Mouse (Mus musculus) midbrain, embryonic 10.5 days (tissue): ENCODE measurements around the gene Ahr. TPM values are rescaled to one million over a fixed set of nuclear protein-coding genes. Genes with fewer than 3 reads are reported as not detected.
A peak's percentile ranks its signal among the peaks of the same experiment; 100 is the strongest.

ENCODE experiments used
- DNase-seq: peaks from one replicate; pipeline ENCODE4 v3.0.0-alpha.2; 2017; ENCODE audit warnings: low spot score
- H3K27ac ChIP-seq: fragments of 300-500 bp; sonication (generic); replicated peaks from 2 replicates; pipeline ENCODE4 v1.5.1; 2016; ENCODE audit warnings: mild to moderate bottlenecking
- H3K27me3 ChIP-seq: fragments of 300-500 bp; sonication (generic); 2 replicates; pipeline ENCODE4 v1.6.1; 2016; ENCODE audit warnings: low read depth, mild to moderate bottlenecking; ENCODE audit not compliant: poor library complexity, severe bottlenecking
- H3K36me3 ChIP-seq: fragments of 300-500 bp; sonication (generic); 2 replicates; pipeline ENCODE4 v1.6.1; 2016; ENCODE audit warnings: mild to moderate bottlenecking, moderate library complexity
- H3K4me1 ChIP-seq: fragments of 300-500 bp; sonication (generic); 2 replicates; pipeline ENCODE4 v1.6.1; 2016
- H3K4me3 ChIP-seq: fragments of 300-500 bp; sonication (generic); 2 replicates; pipeline ENCODE4 v1.5.1; 2016; ENCODE audit warnings: mild to moderate bottlenecking, moderate library complexity
- H3K9me3 ChIP-seq: fragments of 300-500 bp; sonication (generic); replicated peaks from 2 replicates; pipeline ENCODE4 v1.6.1; 2016; ENCODE audit warnings: mild to moderate bottlenecking
- WGBS: fragments of 180-500 bp; shearing (Covaris S2); methylation state at CpG from one replicate; pipeline ENCODE4 v1.1.7; 2016; 5-methylcytosine and 5-hydroxymethylcytosine counted together
- polyA plus RNA-seq: library from polyadenylated mRNA; unstranded; fragments of >200 nt; fragmentation: Nextera tagmentation; extraction: Ambion mirVana; gene quantifications from 2 replicates; pipeline ENCODE4 v1.2.1, GENCODE M21; 2016

Ahr gene
- 1.4 and 1.6 TPM in 2 replicates for polyA plus RNA-seq

- Histone ChIP-seq H3K36me3 (no peaks in the 10 kb centered on the region), H3K27me3 (peaks cover 23% of the 10 kb centered on the region), H3K9me3 (no peaks in the 10 kb centered on the region), H3K4me1 (peaks cover 13% of the 10 kb centered on the region), H3K27ac (peak within 1 kb of the TSS; percentile 76), H3K4me3 (peak within 1 kb of the TSS; percentile 82)
- under 1% methylated on average over 49 of the region's 52 CpGs for WGBS
- DNase-seq = peak; percentile 88
Measured at GRCm38 (mm10) chr12:35534754-35535236, at the start of gene Ahr. Ahr (minus strand) TSS chr12:35535038.

GRCm38 (mm10) chr12:35578826-35579225, 44.0 kb upstream of the Ahr start:
- H3K4me1 ChIP-seq = no peaks in the 10 kb centered on the region
- DNase-seq = no peak
- WGBS = 83% methylated on average over 4 of the region's 4 CpGs
- H3K9me3 ChIP-seq = no peaks in the 10 kb centered on the region
- no peaks in the 10 kb centered on the region for H3K27me3 ChIP-seq
- no peak overlapping the region for H3K4me3 ChIP-seq
- no peaks in the 10 kb centered on the region for H3K36me3 ChIP-seq
- H3K27ac ChIP-seq = no peak overlapping the region

- no peak overlapping the region for H3K4me3 ChIP-seq
- 88% methylated on average over 4 of the region's 4 CpGs for WGBS
- no peak overlapping the region for H3K27ac ChIP-seq
- no peaks in the 10 kb centered on the region for H3K36me3 ChIP-seq
- H3K9me3 ChIP-seq = no peaks in the 10 kb centered on the region
- DNase-seq = no peak
- no peaks in the 10 kb centered on the region for H3K4me1 ChIP-seq
- H3K27me3 ChIP-seq = no peaks in the 10 kb centered on the region
Measured at GRCm38 (mm10) chr12:35576107-35576506, 41.3 kb upstream of the Ahr start.

- WGBS = 84% methylated on average over 2 of the region's 2 CpGs
- Histone ChIP-seq H3K4me1 (no peaks in the 10 kb centered on the region), H3K27ac (no peak overlapping the region), H3K4me3 (no peak overlapping the region), H3K9me3 (no peaks in the 10 kb centered on the region), H3K27me3 (no peaks in the 10 kb centered on the region), H3K36me3 (no peaks in the 10 kb centered on the region)
- DNase-seq = no peak
Measured at GRCm38 (mm10) chr12:35573713-35574112, 38.9 kb upstream of the Ahr start.

- WGBS = 87% methylated on average over 3 of the region's 3 CpGs
- no peak for DNase-seq
Measured at GRCm38 (mm10) chr12:35562826-35563225, 28.0 kb upstream of the Ahr start.

GRCm38 (mm10) chr12:35558868-35559267, 24.0 kb upstream of the Ahr start:
- Histone ChIP-seq H3K9me3 (no peaks in the 10 kb centered on the region), H3K36me3 (no peaks in the 10 kb centered on the region), H3K27me3 (no peaks in the 10 kb centered on the region), H3K27ac (no peak overlapping the region), H3K4me3 (no peak overlapping the region), H3K4me1 (no peaks in the 10 kb centered on the region)
- no peak for DNase-seq
- 88% methylated on average over 2 of the region's 2 CpGs for WGBS

More at GRCm38 (mm10) chr12:35562826-35563225, 28.0 kb upstream of the Ahr start:
- Histone ChIP-seq H3K36me3 (no peaks in the 10 kb centered on the region), H3K27ac (no peak overlapping the region), H3K27me3 (no peaks in the 10 kb centered on the region), H3K9me3 (no peaks in the 10 kb centered on the region), H3K4me3 (no peak overlapping the region), H3K4me1 (no peaks in the 10 kb centered on the region)

- WGBS = 84% methylated on average over 6 of the region's 6 CpGs
Measured at GRCm38 (mm10) chr12:35555925-35556324, 21.1 kb upstream of the Ahr start.

GRCm38 (mm10) chr12:35554309-35554708, 19.5 kb upstream of the Ahr start:
- Histone ChIP-seq H3K36me3 (no peaks in the 10 kb centered on the region), H3K9me3 (no peaks in the 10 kb centered on the region), H3K4me3 (no peak overlapping the region), H3K27ac (no peak overlapping the region), H3K27me3 (no peaks in the 10 kb centered on the region), H3K4me1 (no peaks in the 10 kb centered on the region)
- WGBS = 91% methylated on average over 4 of the region's 4 CpGs
- DNase-seq = no peak

More at GRCm38 (mm10) chr12:35555925-35556324, 21.1 kb upstream of the Ahr start:
- Histone ChIP-seq H3K4me3 (no peak overlapping the region), H3K36me3 (no peaks in the 10 kb centered on the region), H3K4me1 (no peaks in the 10 kb centered on the region), H3K27ac (no peak overlapping the region), H3K9me3 (no peaks in the 10 kb centered on the region), H3K27me3 (no peaks in the 10 kb centered on the region)
- DNase-seq = no peak

- Histone ChIP-seq H3K4me3 (no peak overlapping the region), H3K27ac (no peak overlapping the region), H3K36me3 (no peaks in the 10 kb centered on the region), H3K27me3 (no peaks in the 10 kb centered on the region), H3K9me3 (no peaks in the 10 kb centered on the region), H3K4me1 (no peaks in the 10 kb centered on the region)
- DNase-seq = no peak
- WGBS = 89% methylated on average over 3 of the region's 3 CpGs
Measured at GRCm38 (mm10) chr12:35553174-35553573, 18.3 kb upstream of the Ahr start.

- Histone ChIP-seq H3K4me3 (no peak overlapping the region), H3K4me1 (no peaks in the 10 kb centered on the region), H3K9me3 (no peaks in the 10 kb centered on the region), H3K27ac (no peak overlapping the region), H3K36me3 (no peaks in the 10 kb centered on the region), H3K27me3 (no peaks in the 10 kb centered on the region)
- no peak for DNase-seq
Measured at GRCm38 (mm10) chr12:35550299-35550698, 15.5 kb upstream of the Ahr start.

GRCm38 (mm10) chr12:35542836-35543235, 8.0 kb upstream of the Ahr start:
- no peaks in the 10 kb centered on the region for H3K36me3 ChIP-seq
- no peak overlapping the region for H3K27ac ChIP-seq
- no peaks in the 10 kb centered on the region for H3K9me3 ChIP-seq
- H3K27me3 ChIP-seq = no peaks in the 10 kb centered on the region
- no peak overlapping the region for H3K4me3 ChIP-seq
- DNase-seq = no peak
- WGBS = 78% methylated on average over 3 of the region's 3 CpGs
- no peaks in the 10 kb centered on the region for H3K4me1 ChIP-seq

GRCm38 (mm10) chr12:35538843-35539242, 4.0 kb upstream of the Ahr start:
- H3K27ac ChIP-seq = no peak overlapping the region
- no peak overlapping the region for H3K4me3 ChIP-seq
- DNase-seq = no peak
- WGBS = 43% methylated on average over 3 of the region's 3 CpGs
- peaks cover 12% of the 10 kb centered on the region for H3K4me1 ChIP-seq
- no peaks in the 10 kb centered on the region for H3K9me3 ChIP-seq
- peaks cover 8% of the 10 kb centered on the region for H3K27me3 ChIP-seq
- H3K36me3 ChIP-seq = no peaks in the 10 kb centered on the region

GRCm38 (mm10) chr12:35534114-35534753, 604 bp downstream of the Ahr start:
- no peaks in the 10 kb centered on the region for H3K9me3 ChIP-seq
- no peaks in the 10 kb centered on the region for H3K36me3 ChIP-seq
- peak overlapping the region; percentile 82 for H3K4me3 ChIP-seq
- H3K4me1 ChIP-seq = peaks cover 13% of the 10 kb centered on the region
- peaks cover 23% of the 10 kb centered on the region for H3K27me3 ChIP-seq
- H3K27ac ChIP-seq = peak overlapping the region; percentile 76
- 2% methylated on average over 49 of the region's 49 CpGs for WGBS
- DNase-seq = no peak
